Mouse (Mus musculus): ENCODE data around the gene Bcl2a1c. TPM values are rescaled to one million over a fixed set of nuclear protein-coding genes. Genes with fewer than 3 reads are reported as not detected.
A peak's percentile ranks its signal among the peaks of the same experiment; 100 is the strongest.
"Not testable (repeated sequence)": the region's sequence is repeated elsewhere in the genome, so short reads cannot be mapped to it uniquely, and the experiment has no call there.

Gene Bcl2a1c
- not detected in 2 replicates for polyA plus RNA-seq (2015; fragmentation: Nextera tagmentation; extraction: Ambion mirVana)

DNA sequence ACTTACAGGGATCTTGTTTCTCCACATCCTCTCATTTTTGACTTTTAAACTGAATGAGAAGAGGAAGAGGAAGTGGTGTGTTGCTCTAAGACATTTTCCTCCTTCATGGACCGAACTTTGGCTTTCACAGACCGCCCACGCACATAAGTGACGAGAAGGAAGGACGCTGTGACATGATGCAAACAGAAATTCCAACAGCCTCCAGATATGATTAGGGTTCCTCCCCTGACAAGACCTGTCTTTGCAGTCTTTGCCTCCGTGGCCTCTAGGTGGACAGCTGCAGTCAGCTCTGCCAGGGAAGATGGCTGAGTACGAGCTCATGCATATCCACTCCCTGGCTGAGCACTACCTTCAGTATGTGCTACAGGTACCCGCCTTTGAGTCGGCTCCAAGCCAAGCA lies at the start of gene Bcl2a1c:
TSS of gene Bcl2a1c (plus strand) at position 281 of the 400 bp plus-strand sequence.
- ATAC-seq (ENCODE audit: insufficient read depth, low FRiP score) = not testable (repeated sequence)
- WGBS = 66% methylated on average over 9 of the region's 9 CpGs

DNA sequence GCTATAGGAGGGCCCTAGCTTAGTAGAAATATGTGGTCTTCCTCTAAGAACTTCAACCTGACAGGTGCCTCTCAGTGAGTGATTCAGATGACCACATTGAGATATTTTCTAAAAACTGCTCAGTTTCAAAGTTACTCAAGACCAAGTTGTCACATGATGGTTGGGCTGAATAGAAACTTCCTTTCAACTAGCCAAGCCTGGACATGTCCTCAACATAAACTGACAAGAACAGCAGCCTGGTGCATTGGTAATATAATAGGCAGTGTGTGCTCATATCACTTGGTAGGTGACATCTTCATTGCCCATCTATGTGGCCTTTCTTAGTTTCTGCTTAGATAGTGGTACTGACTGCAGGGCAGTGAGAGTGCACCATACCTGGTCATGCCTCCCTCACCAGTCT lies 24.0 kb upstream of the Bcl2a1c start:
- not testable (repeated sequence) for H3K36me3 ChIP-seq (ENCODE audit: control insufficient read depth, insufficient read depth, low read length); H3K27ac ChIP-seq (ENCODE audit: low read length); H3K9ac ChIP-seq (ENCODE audit: low read length); ATAC-seq (ENCODE audit: insufficient read depth, low FRiP score); H3K4me3 ChIP-seq (replicated peaks; ENCODE audit: low read length); H3K9me3 ChIP-seq (replicated peaks; ENCODE audit: control insufficient read depth, low read length); H3K4me2 ChIP-seq (ENCODE audit: low read depth, low read length); H3K27me3 ChIP-seq (ENCODE audit: control insufficient read depth, insufficient read depth, low read length); H3K4me1 ChIP-seq (ENCODE audit: control insufficient read depth, insufficient read depth, low read length)

More for the DNA sequence above, at the start of gene Bcl2a1c:
- not testable (repeated sequence) for H3K4me1 ChIP-seq (ENCODE audit: control insufficient read depth, insufficient read depth, low read length); H3K4me3 ChIP-seq (replicated peaks; ENCODE audit: low read length); H3K27me3 ChIP-seq (ENCODE audit: control insufficient read depth, insufficient read depth, low read length); H3K9me3 ChIP-seq (replicated peaks; ENCODE audit: control insufficient read depth, low read length); H3K36me3 ChIP-seq (ENCODE audit: control insufficient read depth, insufficient read depth, low read length); H3K27ac ChIP-seq (ENCODE audit: low read length); H3K4me2 ChIP-seq (ENCODE audit: low read depth, low read length); H3K9ac ChIP-seq (ENCODE audit: low read length)

DNA sequence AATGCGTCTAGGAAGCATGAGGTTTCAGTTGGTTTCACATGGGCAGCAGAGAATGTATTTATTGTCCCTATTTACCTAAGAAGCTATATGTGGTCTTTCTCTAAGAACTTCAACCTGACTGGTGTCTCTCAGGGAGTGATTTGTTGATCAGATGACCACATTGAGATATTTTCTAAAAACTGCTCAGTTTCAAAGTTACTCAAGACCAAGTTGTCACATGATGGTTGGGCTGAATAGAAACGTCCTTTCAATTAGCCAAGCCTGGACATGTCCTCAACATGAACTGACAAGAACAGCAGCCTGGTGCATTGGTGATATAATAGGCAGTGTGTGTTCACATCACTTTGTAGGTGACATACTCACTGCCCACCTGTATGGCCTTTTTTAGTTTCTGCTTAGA lies 18.2 kb upstream of the Bcl2a1c start:
- not testable (repeated sequence) for H3K36me3 ChIP-seq (ENCODE audit: control insufficient read depth, insufficient read depth, low read length); H3K4me2 ChIP-seq (ENCODE audit: low read depth, low read length); H3K4me3 ChIP-seq (replicated peaks; ENCODE audit: low read length); H3K27ac ChIP-seq (ENCODE audit: low read length); H3K4me1 ChIP-seq (ENCODE audit: control insufficient read depth, insufficient read depth, low read length); H3K9me3 ChIP-seq (replicated peaks; ENCODE audit: control insufficient read depth, low read length); ATAC-seq (ENCODE audit: insufficient read depth, low FRiP score); H3K9ac ChIP-seq (ENCODE audit: low read length); H3K27me3 ChIP-seq (ENCODE audit: control insufficient read depth, insufficient read depth, low read length)
- 72% methylated on average over 2 of the region's 2 CpGs for WGBS

DNA sequence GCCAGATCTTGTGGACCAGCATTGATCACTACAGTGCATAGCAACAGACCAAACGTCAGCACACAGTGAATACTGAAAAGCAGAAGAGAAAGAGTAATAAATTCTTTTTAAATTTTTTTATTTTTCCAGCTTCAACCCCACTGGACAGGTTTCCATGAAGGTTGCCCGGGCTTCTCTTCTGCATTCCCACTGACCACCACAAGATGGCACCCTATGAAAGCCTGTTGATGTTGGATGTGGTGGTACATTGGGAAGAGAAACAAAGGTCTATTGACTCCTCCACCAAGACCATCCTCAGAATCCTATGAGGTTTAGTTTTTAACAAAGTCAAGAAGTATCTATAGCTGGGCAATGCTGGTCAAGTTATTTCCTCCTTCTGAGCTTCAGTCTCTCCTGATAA lies 11.9 kb upstream of the Bcl2a1c start:
- Histone ChIP-seq H3K27me3 (ENCODE audit: control insufficient read depth, insufficient read depth, low read length) (no peaks in the 10 kb centered on the region), H3K4me3 (replicated peaks; ENCODE audit: low read length) (no peak overlapping the region), H3K9me3 (replicated peaks; ENCODE audit: control insufficient read depth, low read length) (no peaks in the 10 kb centered on the region), H3K27ac (ENCODE audit: low read length) (no peak overlapping the region), H3K36me3 (ENCODE audit: control insufficient read depth, insufficient read depth, low read length) (no peaks in the 10 kb centered on the region), H3K4me2 (ENCODE audit: low read depth, low read length) (no peak overlapping the region), H3K9ac (ENCODE audit: low read length) (no peak overlapping the region), H3K4me1 (ENCODE audit: control insufficient read depth, insufficient read depth, low read length) (no peaks in the 10 kb centered on the region)
- 4% methylated on average over 2 of the region's 2 CpGs for WGBS
- no peak for ATAC-seq (ENCODE audit: insufficient read depth, low FRiP score)

DNA sequence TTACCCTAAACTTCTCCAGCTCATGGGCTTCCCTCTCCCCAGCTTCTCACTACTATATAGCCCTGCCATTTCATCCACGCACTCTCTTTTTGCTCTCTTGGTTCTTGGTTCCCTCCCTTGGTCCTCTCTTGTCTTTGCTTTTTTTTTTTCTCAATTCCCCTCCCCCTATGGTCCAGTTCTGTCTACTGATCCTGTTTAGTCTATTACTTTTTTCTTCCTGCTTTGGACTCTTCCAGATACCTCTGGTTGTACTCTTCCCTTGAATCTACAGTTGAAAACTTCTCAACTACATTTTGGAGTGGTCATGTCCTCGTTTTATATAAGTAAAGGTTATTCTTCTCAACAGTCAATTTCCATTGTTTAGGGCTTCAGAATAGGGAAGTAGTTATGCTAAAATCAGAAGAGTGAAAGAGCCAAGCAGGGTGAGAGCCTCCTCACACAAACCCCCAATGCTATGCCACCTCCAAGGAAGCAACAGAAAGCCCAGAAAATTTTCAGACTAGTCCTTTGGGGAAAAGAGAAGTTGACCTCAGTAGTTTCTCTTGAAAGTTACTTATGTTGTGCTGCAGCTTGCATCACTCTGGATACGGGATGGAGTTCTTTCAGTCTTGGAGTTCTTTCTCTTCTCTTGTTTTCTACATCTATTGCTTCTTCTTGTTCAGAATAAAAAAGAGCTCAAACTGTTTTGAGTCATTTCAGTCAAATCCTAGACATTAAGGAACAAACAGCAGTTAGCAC lies 3.8 kb upstream of the Bcl2a1c start:
- Histone ChIP-seq H3K9ac (ENCODE audit: low read length) (no peak overlapping the region), H3K4me1 (ENCODE audit: control insufficient read depth, insufficient read depth, low read length) (no peaks in the 10 kb centered on the region), H3K36me3 (ENCODE audit: control insufficient read depth, insufficient read depth, low read length) (no peaks in the 10 kb centered on the region), H3K4me2 (ENCODE audit: low read depth, low read length) (no peak overlapping the region), H3K27me3 (ENCODE audit: control insufficient read depth, insufficient read depth, low read length) (no peaks in the 10 kb centered on the region), H3K27ac (ENCODE audit: low read length) (no peak overlapping the region), H3K9me3 (replicated peaks; ENCODE audit: control insufficient read depth, low read length) (no peaks in the 10 kb centered on the region), H3K4me3 (replicated peaks; ENCODE audit: low read length) (no peak overlapping the region)
- WGBS = 70% methylated on average over 3 of the region's 3 CpGs
- ATAC-seq (ENCODE audit: insufficient read depth, low FRiP score) = no peak

DNA sequence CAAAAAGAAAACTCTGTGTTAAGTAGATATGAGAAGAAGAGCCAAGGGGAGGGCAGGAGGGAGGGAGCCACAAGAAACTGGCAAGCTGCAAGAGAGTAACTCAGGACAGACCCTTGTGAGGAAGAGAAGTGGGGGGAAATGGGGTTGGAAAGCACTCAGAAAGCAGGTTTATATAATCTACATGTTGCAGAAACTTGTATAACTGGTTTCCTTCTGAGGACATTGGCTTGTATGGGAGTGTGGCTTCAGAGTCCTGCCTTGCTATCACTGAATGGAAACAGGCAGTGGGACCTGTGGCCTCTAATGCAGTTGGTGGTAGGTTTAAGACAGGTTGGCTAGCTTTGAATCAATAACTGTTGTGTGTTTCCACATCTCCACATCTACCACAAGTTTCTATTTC lies 1.6 kb upstream of the Bcl2a1c start:
- not testable (repeated sequence) for H3K4me3 ChIP-seq (replicated peaks; ENCODE audit: low read length); H3K9me3 ChIP-seq (replicated peaks; ENCODE audit: control insufficient read depth, low read length); H3K4me1 ChIP-seq (ENCODE audit: control insufficient read depth, insufficient read depth, low read length); H3K4me2 ChIP-seq (ENCODE audit: low read depth, low read length); ATAC-seq (ENCODE audit: insufficient read depth, low FRiP score); H3K27ac ChIP-seq (ENCODE audit: low read length); H3K9ac ChIP-seq (ENCODE audit: low read length); H3K36me3 ChIP-seq (ENCODE audit: control insufficient read depth, insufficient read depth, low read length); H3K27me3 ChIP-seq (ENCODE audit: control insufficient read depth, insufficient read depth, low read length)

DNA sequence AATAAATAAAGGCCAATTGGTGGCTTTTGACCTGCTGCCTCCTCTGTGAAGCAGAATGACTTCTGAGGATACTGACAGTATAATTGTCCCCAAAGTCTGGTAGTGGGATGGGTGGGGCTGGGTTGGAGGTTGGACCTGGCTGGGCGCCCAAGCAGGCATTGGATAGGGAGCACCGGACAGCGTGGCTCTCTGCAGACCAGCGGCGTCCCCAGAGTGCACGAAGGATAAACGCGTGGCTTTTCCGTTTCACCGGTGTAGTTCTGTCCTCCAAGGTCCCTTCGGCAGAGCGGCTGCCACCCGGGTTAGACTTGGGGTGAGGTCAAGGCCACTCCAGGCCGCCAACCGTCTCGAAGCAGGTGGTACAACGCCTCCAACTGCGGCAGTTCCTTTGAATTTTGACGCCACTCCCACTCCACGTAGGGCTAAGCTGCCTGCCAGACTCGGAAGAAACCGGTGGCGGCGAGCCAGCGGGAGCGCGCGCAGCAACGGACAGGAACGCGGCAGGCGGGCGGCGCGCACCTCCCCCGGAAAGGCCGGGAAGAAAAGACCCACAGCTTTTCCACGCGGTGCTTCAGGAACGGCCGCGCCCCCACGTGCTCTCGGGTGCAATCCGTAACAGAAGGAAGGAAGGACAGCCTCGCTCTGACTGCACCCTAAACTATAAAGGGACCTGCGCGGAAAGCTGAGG lies 38.0 kb downstream of the Bcl2a1c start:
- peak; percentile 84 for ATAC-seq (ENCODE audit: insufficient read depth, low FRiP score)
- under 1% methylated on average over 48 of the region's 48 CpGs for WGBS
- no peaks in the 10 kb centered on the region for H3K4me1 ChIP-seq (ENCODE audit: control insufficient read depth, insufficient read depth, low read length)

DNA sequence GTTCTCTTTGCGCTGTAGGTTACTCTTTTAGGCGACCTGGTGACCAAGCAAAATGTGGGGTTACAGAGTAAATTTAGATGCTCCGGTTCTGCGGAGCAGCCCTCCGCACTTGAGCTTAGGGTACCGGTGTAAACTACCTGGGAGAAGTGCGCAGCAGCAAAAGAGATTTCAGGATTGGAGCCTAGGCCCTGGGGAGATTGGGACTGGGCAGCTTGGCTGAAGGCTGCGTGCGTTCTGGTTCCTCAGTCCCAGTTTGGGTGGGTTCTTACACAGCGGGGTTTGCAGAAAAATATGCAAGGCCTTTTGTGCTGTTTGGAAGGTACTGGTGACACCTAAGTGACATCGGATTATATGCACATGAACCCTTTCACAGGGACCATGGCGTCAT lies 38.5 kb downstream of the Bcl2a1c start:
- peaks cover 4% of the 10 kb centered on the region; the same call in 1 of the 2 replicates for H3K36me3 ChIP-seq (ENCODE audit: control insufficient read depth, insufficient read depth, low read length)
- H3K27me3 ChIP-seq (ENCODE audit: control insufficient read depth, insufficient read depth, low read length) = no peaks in the 10 kb centered on the region
- ATAC-seq (ENCODE audit: insufficient read depth, low FRiP score) = no peak
- peak overlapping the region; percentile 78 for H3K9ac ChIP-seq (ENCODE audit: low read length)
- no peaks in the 10 kb centered on the region for H3K4me1 ChIP-seq (ENCODE audit: control insufficient read depth, insufficient read depth, low read length)
- H3K9me3 ChIP-seq (replicated peaks; ENCODE audit: control insufficient read depth, low read length) = no peaks in the 10 kb centered on the region
- peak overlapping the region; percentile 52 for H3K4me3 ChIP-seq (replicated peaks; ENCODE audit: low read length)
- WGBS = 13% methylated on average over 12 of the region's 12 CpGs
- H3K27ac ChIP-seq (ENCODE audit: low read length) = no peak overlapping the region
- H3K4me2 ChIP-seq (ENCODE audit: low read depth, low read length) = peak overlapping the region; percentile 88

More for the DNA sequence above, 38.0 kb downstream of the Bcl2a1c start:
- Histone ChIP-seq H3K9ac (ENCODE audit: low read length) (peak overlapping the region; percentile 78), H3K36me3 (ENCODE audit: control insufficient read depth, insufficient read depth, low read length) (no peaks in the 10 kb centered on the region), H3K27me3 (ENCODE audit: control insufficient read depth, insufficient read depth, low read length) (no peaks in the 10 kb centered on the region), H3K4me3 (replicated peaks; ENCODE audit: low read length) (peak overlapping the region; percentile 52), H3K9me3 (replicated peaks; ENCODE audit: control insufficient read depth, low read length) (no peaks in the 10 kb centered on the region), H3K4me2 (ENCODE audit: low read depth, low read length) (peak overlapping the region; percentile 88), H3K27ac (ENCODE audit: low read length) (no peak overlapping the region)

DNA sequence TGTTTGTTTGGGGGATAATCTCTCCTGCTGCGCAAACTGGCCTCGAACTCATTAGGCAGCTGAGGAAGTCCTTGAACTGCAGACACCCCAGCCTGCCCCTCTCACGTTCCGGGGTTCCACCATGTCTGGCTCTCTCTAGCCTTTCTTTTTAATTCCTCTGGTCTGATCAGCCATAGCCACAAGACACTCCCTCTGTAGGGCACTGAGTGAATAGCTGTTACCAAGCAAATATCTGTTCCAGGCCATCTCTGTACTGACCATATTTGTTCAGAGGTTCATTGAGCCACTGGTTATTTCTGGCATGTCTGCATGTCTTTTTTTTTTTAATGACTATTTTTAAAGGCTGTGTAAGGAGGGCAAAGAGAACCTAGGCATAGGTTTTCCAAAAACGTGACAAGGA lies 39.5 kb downstream of the Bcl2a1c start:
- ATAC-seq (ENCODE audit: insufficient read depth, low FRiP score); H3K4me2 ChIP-seq (ENCODE audit: low read depth, low read length): not testable (repeated sequence)
- 69% methylated on average over 5 of the region's 5 CpGs for WGBS

More for the DNA sequence above, 39.5 kb downstream of the Bcl2a1c start:
- not testable (repeated sequence) for H3K36me3 ChIP-seq (ENCODE audit: control insufficient read depth, insufficient read depth, low read length); H3K9me3 ChIP-seq (replicated peaks; ENCODE audit: control insufficient read depth, low read length); H3K4me3 ChIP-seq (replicated peaks; ENCODE audit: low read length); H3K4me1 ChIP-seq (ENCODE audit: control insufficient read depth, insufficient read depth, low read length); H3K27me3 ChIP-seq (ENCODE audit: control insufficient read depth, insufficient read depth, low read length); H3K27ac ChIP-seq (ENCODE audit: low read length); H3K9ac ChIP-seq (ENCODE audit: low read length)
